ENCODE assay signal across 28 mouse cellular contexts in genomic region chr17:51635913-51636312, GRCm38 (mm10).
DNase-seq lines count a peak whose midpoint lies in the region; ATAC-seq lines count a peak whose summit lies in the region.
"Had no signal": no experiment of that assay in that cellular context is flagged by ENCODE, and none has a peak within 500 bp of the region (broad histone marks: within the 10 kb centered on the region; RNA-seq: fewer than 3 reads in every experiment).

No protein-coding gene starts in this region.

- no peaks in the 10 kb centered on the region for H3K36me3 ChIP-seq in hindbrain, embryonic 14.5 days (replicated peaks; ENCODE audit: control insufficient read depth, insufficient read depth)
- H3K36me3 ChIP-seq: embryonic facial prominence, embryonic 10.5 days; embryonic facial prominence, embryonic 13.5 days; G1E; hindbrain, embryonic 12.5 days; intestine, embryonic 15.5 days had no signal

- intact Hi-C loops in left cerebral cortex, postnatal 14 days (cut with DNase I): no loop called here
- intact Hi-C loops in left cerebral cortex, postnatal 4 days (cut with DNase I): no loop called here

- DNase-seq in frontal cortex, postnatal 25 days (ENCODE audit: low spot score in 2 of 2): no peak
- DNase-seq in left cerebral cortex, postnatal 14 days (ENCODE audit: low spot score in 2 of 2): peak; percentile 40 to 49
- DNase-seq in left cerebral cortex, postnatal 4 days: no peak
- DNase-seq in brain, adult 2 months (ENCODE audit: low read depth, low spot score): peak; percentile 61
- peak; percentile 32 for DNase-seq in telencephalon, adult 2 months (ENCODE audit: low read depth, low spot score)
- no peak for DNase-seq in hindbrain, embryonic 14.5 days (ENCODE audit: low spot score)
- DNase-seq: adrenal gland, postnatal 10 days; adrenal gland, postnatal 36 days; B cell, adult 2 months; cerebellum, adult 11 months; cerebellum, adult 8-10 months; cerebellum, postnatal 10 days; cerebellum, postnatal 36 days; embryo, embryonic 11 days; gastrocnemius, postnatal 25 days had no signal

- peak; percentile 88 for ATAC-seq in frontal cortex, adult (ENCODE audit: low TSS enrichment)
- no peak for ATAC-seq in hindbrain, embryonic 14.5 days (ENCODE audit: low FRiP score)
- ATAC-seq: forebrain, embryonic 13.5 days; forebrain, embryonic 16.5 days; hindbrain, embryonic 16.5 days; intestine, embryonic 15.5 days; Patski had no signal

- no peaks in the 10 kb centered on the region for H3K27me3 ChIP-seq in hindbrain, embryonic 14.5 days (ENCODE audit: control insufficient read depth, insufficient read depth, low read length)
- H3K27me3 ChIP-seq: CH12.LX; embryonic facial prominence, embryonic 13.5 days; forebrain, embryonic 13.5 days; hindbrain, embryonic 12.5 days; intestine, embryonic 15.5 days; Patski had no signal

- H3K4me2 ChIP-seq in hindbrain, embryonic 14.5 days (replicated peaks): no peak overlapping the region
- H3K4me2 ChIP-seq: embryonic facial prominence, embryonic 13.5 days; forebrain, embryonic 13.5 days; heart, embryonic 11.5 days; hindbrain, embryonic 12.5 days; intestine, embryonic 15.5 days had no signal

- H3K4me1 ChIP-seq in hindbrain, embryonic 14.5 days (replicated peaks; ENCODE audit: control insufficient read depth, insufficient read depth, low read length): no peaks in the 10 kb centered on the region
- H3K4me1 ChIP-seq: embryonic facial prominence, embryonic 10.5 days; embryonic facial prominence, embryonic 13.5 days; forebrain, embryonic 13.5 days; hindbrain, embryonic 12.5 days; intestine, embryonic 15.5 days had no signal

- WGBS in hindbrain, embryonic 14.5 days: 98% methylated on average over 4 of the region's 4 CpGs

- H3K9ac ChIP-seq in hindbrain, embryonic 14.5 days: no peak overlapping the region
- H3K9ac ChIP-seq: embryonic facial prominence, embryonic 13.5 days; forebrain, embryonic 13.5 days; hindbrain, embryonic 12.5 days; intestine, embryonic 15.5 days had no signal

- no peaks in the 10 kb centered on the region for H3K9me3 ChIP-seq in hindbrain, embryonic 14.5 days (ENCODE audit: control insufficient read depth, low read length)
- H3K9me3 ChIP-seq: embryonic facial prominence, embryonic 10.5 days; embryonic facial prominence, embryonic 13.5 days; forebrain, embryonic 13.5 days; hindbrain, embryonic 12.5 days; intestine, embryonic 15.5 days had no signal

- H3K27ac ChIP-seq in hindbrain, embryonic 14.5 days: no peak overlapping the region
- H3K27ac ChIP-seq: embryonic facial prominence, embryonic 10.5 days; embryonic facial prominence, embryonic 13.5 days; forebrain, embryonic 13.5 days; hindbrain, embryonic 12.5 days; intestine, embryonic 15.5 days had no signal

- H3K4me3 ChIP-seq in hindbrain, embryonic 14.5 days (replicated peaks; ENCODE audit: low read length): no peak overlapping the region
- H3K4me3 ChIP-seq: embryonic facial prominence, embryonic 10.5 days; embryonic facial prominence, embryonic 13.5 days; erythroblast, embryonic 14.5 days; forebrain, embryonic 13.5 days; hindbrain, embryonic 12.5 days; intestine, embryonic 15.5 days had no signal

Comparison
In these comparisons a context has a peak if more than half of its experiments do, and no peak if none do; other contexts are left out.
1. DNase-seq: peak in left cerebral cortex, postnatal 14 days (2 of 2), brain, adult 2 months (single experiment) and telencephalon, adult 2 months (single experiment); none in frontal cortex, postnatal 25 days (0 of 2), left cerebral cortex, postnatal 4 days (single experiment) and hindbrain, embryonic 14.5 days (single experiment).